Mouse (Mus musculus): ENCODE data around the gene Kdm4b.

- TF ChIP-seq CTCF (IDR thresholded peaks at IDR 0.05; ENCODE audit: low read depth, low read length) = no peak
- no peak for TF ChIP-seq POLR2A (IDR thresholded peaks at IDR 0.05; ENCODE audit: insufficient read depth, low read length)
These were observed 85.6 kb downstream of the Kdm4b start for GRCm38 (mm10) chr17:56411437-56411836.

All from ES-Bruce4 (cell line).